Mouse (Mus musculus) monocyte, adult 2 months (primary cell): Measurements from ENCODE around the gene Car3.

Experiments
- DNase-seq, 2 experiments: peaks; one replicate each; pipeline ENCODE4 v3.0.0; 2022; ENCODE audit warnings: low spot score in 2 of 2, low read depth in 1 of 2

Car3 gene

DNA sequence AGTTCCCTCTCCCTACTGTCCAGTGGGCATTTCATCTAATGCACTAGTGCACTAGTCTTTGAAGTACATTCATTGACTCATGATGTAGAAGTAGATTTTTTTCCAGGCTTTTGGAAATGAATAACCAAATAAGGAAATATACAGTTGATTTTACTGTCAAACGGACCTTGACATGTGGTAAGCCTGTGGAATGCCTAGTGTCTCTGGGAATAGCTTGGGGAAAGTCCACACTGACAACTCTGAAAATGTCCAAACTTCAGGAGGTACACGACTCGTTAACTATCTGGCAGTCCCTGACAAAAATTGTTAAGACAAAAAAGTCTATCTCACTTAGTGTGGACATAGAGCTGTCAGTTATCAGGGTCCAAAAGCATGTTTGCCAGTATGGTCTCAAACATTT lies 40.9 kb downstream of the Car3 start:
- DNase-seq = no peak

DNA sequence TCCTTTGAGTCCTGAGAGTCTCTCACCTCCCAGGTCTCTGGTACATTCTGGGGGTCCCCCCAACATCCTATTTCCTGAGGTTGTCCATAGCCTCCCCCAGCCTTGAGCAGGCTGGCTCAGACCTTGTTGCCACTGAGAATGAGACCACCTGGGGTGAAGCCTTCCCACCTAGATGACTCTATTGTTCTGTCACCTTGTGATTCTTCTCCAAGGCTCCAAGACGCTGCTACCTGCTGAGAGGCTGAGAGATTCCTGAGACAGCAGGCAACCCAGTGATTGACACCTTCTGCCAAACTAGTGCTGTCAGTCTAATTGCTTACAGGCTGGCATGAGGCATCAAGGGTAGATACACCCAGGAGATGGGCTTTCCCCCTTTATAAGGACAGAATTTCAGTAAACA lies 44.0 kb downstream of the Car3 start:
- no peak for DNase-seq

DNA sequence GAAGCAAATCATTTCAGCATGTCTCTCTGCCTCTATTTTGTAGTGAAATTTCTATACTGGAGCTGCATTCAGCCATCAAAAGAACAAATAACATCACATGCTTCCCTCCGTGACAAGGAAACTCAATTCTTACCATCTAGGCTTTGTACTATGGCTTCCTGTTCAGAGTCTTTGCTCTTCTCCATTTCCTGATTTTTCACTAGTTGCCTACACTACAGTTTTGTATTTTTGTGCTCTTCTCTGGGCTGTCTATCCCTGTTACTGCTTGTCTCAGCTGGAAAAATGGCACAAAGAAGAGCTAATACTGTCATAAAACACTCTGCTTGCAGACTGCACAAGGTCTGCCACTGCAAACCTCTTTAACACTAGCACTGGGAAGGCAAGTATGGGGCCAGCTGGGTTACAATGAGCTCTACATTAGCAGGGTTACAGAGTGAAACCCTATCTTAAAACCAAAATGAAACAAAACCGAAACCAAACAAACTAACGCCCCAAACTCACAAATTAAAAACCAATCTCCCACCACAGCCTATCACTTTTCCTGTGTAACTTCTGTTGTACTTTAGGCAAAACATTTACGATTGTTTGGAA lies 48.8 kb downstream of the Car3 start:
- no peak for DNase-seq

DNA sequence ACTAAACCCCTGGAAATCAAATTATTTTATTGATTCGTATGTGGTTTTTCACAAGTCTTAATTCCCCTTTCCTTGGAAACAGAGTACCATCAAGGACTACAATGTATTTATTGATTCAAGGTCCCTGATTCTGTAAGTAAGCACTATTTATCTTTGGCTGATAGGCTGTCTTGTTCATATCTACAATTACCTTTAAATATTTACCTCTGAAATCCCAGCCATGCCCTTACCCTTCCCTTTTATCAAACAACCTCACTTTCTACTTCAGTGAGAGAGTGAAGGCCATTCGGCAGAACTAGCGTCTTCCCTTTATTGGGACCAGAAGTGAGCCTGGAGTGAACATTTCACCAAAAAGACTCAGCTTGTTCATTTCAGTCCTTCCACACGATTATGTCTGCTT lies 50.5 kb downstream of the Car3 start:
- DNase-seq = no peak

DNA sequence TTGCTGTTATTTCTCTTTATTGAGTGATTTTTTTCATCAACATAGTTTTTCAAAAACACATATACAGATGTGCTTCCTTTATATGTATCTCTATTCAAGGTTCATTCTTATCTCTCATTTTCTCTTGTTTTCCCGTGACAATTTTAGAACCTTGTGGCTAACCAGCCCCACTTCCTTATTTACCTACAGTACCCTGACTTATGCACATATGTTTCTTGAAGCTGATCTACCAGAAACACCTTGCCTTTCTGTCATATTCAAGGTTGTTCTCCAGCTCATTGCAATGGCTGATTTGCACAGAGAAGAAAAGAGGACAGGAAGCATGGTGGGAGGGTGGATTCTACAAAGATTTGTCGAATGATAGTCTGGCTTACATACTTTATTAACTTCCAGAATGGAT lies 52.0 kb downstream of the Car3 start:
- no peak for DNase-seq

DNA sequence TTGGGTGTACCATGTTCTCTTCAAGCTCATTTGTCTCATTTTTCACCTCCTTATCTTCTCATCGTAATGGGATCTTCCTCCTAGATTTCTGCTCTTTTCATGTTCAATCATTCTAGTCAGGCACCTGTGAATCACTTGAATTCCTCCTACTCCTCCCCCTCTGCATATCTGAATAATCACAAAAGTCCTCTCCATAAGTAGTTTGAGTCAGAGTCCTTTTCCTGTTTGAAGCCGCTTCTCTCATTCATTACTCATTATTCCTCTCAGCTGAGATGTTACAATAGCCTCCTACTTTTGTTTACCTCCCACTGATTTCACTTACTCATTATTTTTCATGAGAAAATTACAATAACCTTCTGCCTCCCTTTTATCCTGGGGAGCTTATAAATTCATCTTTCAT lies 53.9 kb downstream of the Car3 start:
- DNase-seq = no peak
